Mouse (Mus musculus) cortical plate, adult 2 months (tissue): ENCODE results near the gene Gm49354.

Experiments used
- CTCF ChIP-seq: fragments of 200-500 bp; IDR thresholded peaks from 2 replicates; pipeline ENCODE4 v1.5.1; 2011; ENCODE audit warnings: mild to moderate bottlenecking, control low read depth, low read length; ENCODE audit not compliant: insufficient read depth; ENCODE audit errors: extremely low read depth
- POLR2A ChIP-seq: fragments of 200-500 bp; IDR thresholded peaks from 2 replicates; pipeline ENCODE4 v1.6.1; 2011; ENCODE audit warnings: mild to moderate bottlenecking, low read length, control low read depth; ENCODE audit not compliant: insufficient read depth; ENCODE audit errors: extremely low read depth

DNA sequence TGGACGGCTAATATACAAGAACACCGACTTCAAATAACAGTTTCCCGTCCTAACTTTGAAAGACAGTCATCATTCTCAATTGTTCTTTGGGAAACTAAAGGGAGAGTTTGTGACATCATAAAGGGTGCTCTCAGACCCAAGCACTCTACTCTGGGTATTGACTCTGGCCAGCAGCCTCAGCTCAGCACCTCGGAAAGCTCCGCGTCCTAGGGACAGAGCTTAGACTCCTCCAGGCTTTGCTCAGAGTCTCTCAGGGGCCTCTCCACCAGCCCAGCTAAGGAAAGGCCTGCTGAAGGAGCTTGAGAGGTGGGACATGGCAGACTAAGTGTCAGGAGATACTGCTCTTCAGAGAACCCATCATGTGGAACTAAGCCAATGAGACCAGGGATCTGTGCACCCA lies 35.9 kb downstream of the Gm49354 start:
- TF ChIP-seq CTCF (no peak), POLR2A (no peak)
